Mouse (Mus musculus) megakaryocyte, embryonic 14.5 days (primary cell): ENCODE data around the gene Hmg20b. TPM values are rescaled to one million over a fixed set of nuclear protein-coding genes. Genes with fewer than 3 reads are reported as not detected.
A peak's percentile ranks its signal among the peaks of the same experiment; 100 is the strongest.

ENCODE experiments used
- H3K27me3 ChIP-seq: replicated peaks from 2 replicates; pipeline ENCODE3; 2012; ENCODE audit warnings: inconsistent platforms
- H3K36me3 ChIP-seq: replicated peaks from 2 replicates; pipeline ENCODE3; 2012; ENCODE audit warnings: low read length, inconsistent platforms, mixed read lengths
- H3K4me1 ChIP-seq: 2 replicates; pipeline ENCODE4 v1.6.1; 2012; ENCODE audit warnings: inconsistent platforms
- H3K4me3 ChIP-seq: replicated peaks from 2 replicates; pipeline ENCODE3; 2012; ENCODE audit warnings: moderate library complexity, mild to moderate bottlenecking, inconsistent platforms
- H3K9me3 ChIP-seq: 2 replicates; pipeline ENCODE4 v1.6.1; 2012; ENCODE audit warnings: inconsistent platforms
- FLI1 ChIP-seq: IDR thresholded peaks from 2 replicates; pipeline ENCODE4 v1.6.1; 2012; ENCODE audit warnings: low read length, inconsistent platforms, mixed read lengths
- GATA1 ChIP-seq: IDR thresholded peaks from 3 replicates; pipeline ENCODE4 v1.6.1; 2012; ENCODE audit warnings: mixed read lengths, low read length, inconsistent platforms, borderline replicate concordance
- polyA plus RNA-seq: library from polyadenylated mRNA; stranded (reverse); fragments of >175 nt; gene quantifications from 2 replicates; pipeline ENCODE4 v1.2.3, GENCODE M21; 2012; ENCODE audit warnings: low replicate concordance; ENCODE audit not compliant: insufficient read depth

Hmg20b gene
- polyA plus RNA-seq, 1 experiment = 302 TPM

DNA sequence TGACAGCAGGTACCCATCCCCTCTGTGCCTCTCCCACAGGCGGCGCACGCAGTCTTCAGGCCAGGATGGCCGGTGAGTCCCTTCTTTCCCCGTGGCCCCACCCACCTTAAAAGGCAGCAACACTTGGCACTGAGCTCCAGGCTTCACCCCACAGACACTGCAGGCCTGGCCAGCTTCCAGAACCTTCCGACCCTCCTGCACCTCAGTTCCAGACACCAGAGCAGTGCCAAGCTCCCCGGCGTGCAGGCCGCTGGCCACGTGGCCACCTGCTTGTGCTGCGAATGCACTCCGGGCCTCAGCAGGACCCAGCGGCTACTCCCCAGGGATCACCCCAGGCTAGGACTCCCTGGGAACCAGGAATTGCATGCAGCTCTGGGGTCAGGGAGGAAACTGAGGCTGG, 36.7 kb downstream of the Hmg20b start:
- peaks cover 74% of the 10 kb centered on the region for H3K4me1 ChIP-seq
- H3K4me3 ChIP-seq = no peak overlapping the region
- TF ChIP-seq GATA1 = no peak
- TF ChIP-seq FLI1 = no peak
- H3K36me3 ChIP-seq = peaks cover 100% of the 10 kb centered on the region
- H3K9me3 ChIP-seq = no peaks in the 10 kb centered on the region
- no peaks in the 10 kb centered on the region for H3K27me3 ChIP-seq

DNA sequence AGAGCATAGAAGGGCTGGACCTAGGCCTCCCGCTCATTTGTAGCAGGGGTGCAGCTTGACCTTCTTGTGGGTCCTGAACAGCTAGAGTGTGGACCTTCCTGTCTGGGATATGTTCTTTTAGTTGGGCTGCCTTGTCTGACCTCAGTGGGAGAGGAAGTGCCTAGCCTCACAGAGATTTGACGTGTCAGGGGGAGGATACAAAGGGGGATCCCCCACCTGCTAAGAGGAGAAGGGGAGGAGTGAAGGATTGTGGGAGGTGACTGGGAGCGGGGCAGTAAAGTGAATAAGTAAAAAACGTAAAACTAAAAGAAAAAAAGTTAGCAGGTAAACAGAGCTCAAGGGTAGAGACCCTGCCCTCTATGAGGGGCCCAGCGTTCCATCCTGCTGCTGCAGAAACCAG, 40.7 kb downstream of the Hmg20b start:
- TF ChIP-seq GATA1 (no peak), FLI1 (no peak)
- peaks cover 97% of the 10 kb centered on the region for H3K36me3 ChIP-seq
- no peaks in the 10 kb centered on the region for H3K9me3 ChIP-seq
- H3K4me1 ChIP-seq = peaks cover 64% of the 10 kb centered on the region
- no peak overlapping the region for H3K4me3 ChIP-seq
- H3K27me3 ChIP-seq = no peaks in the 10 kb centered on the region

DNA sequence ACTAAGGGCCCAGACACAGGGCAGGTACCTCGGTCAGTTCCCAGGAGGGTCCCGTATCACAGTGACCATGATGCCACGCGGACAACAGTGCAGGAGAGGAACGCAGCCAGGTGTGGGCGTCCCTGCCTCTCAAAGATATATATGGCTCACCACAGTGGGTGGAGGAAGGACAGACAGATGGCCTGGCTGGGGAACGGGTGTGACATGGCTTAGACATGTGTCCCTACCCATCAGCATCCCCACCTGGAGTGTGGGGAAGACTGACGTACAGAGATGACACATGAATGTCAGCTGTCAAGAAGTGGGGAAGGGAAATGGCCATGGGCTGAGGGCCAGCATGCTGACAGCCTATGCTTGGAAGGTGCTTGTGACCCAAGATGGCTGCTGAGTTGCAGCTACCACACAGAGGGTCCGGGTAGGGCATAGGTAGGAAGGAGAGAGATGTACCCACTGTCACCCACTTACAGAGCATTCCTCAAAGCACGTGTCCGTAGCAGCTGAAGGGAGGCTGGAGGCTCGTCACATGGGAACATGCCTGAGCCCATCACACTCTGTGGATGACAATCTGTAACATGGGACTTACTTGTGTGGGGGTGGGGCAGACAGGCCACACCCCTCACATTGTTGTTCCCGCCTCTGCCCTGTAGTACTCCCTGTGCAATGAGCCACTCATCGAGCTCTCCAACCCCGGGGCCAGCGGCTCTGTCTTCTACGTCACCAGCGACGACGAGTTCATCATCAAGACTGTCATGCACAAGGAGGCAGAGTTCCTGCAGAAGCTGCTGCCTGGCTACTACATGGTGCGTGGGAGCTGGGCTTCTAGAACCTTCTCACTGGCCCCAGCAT, 43.2 kb downstream of the Hmg20b start:
- Histone ChIP-seq H3K4me3 (no peak overlapping the region), H3K27me3 (no peaks in the 10 kb centered on the region), H3K4me1 (peaks cover 70% of the 10 kb centered on the region), H3K36me3 (peaks cover 76% of the 10 kb centered on the region), H3K9me3 (no peaks in the 10 kb centered on the region)
- TF ChIP-seq GATA1 = no peak
- no peak for TF ChIP-seq FLI1

DNA sequence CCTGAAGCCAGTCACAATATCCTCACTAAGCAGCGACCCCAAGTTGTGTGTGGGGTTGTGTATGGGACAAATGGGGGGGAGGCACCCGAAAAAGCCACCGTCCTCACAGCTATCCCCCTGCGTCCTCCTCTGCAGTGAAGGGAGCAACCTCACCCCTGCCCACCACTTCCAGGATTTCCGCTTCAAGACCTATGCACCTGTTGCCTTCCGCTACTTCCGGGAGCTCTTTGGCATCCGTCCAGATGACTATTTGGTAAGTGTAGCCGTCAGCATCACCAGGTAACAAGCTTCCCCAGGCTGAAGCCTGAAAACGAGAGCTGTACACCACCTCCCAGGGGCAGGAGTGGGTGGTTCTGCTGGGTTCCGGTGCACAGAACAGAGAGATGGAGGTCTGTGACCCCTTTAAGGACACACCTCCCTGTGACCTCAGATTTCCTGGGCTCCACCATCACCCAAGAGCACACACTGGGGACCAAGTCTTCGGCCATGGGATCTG, 44.1 kb downstream of the Hmg20b start:
- peaks cover 76% of the 10 kb centered on the region for H3K4me1 ChIP-seq
- TF ChIP-seq GATA1 (no peak), FLI1 (no peak)

DNA sequence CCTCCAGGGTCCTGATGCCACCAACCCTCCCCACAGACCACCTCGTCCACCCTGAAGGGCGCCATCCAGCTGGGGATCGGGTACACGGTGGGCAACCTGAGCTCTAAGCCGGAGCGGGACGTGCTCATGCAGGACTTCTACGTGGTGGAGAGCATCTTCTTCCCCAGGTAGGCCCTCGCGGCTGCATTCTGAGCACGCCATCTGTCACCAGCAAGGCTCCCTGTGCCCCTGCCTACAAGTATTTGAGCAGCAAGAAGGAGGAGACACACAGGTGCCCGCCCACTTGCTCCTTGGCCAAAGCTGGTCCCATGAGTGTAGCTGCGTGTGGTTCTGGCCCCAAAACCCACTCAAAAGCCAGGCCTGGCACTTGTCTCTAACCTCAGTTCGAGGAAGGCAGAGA, 44.6 kb downstream of the Hmg20b start:
- H3K36me3 ChIP-seq = peaks cover 76% of the 10 kb centered on the region
- no peak for TF ChIP-seq FLI1
- no peak for TF ChIP-seq GATA1
- H3K4me1 ChIP-seq = peaks cover 81% of the 10 kb centered on the region
- no peak overlapping the region for H3K4me3 ChIP-seq
- H3K27me3 ChIP-seq = no peaks in the 10 kb centered on the region
- H3K9me3 ChIP-seq = no peaks in the 10 kb centered on the region

More for the DNA sequence above, 44.1 kb downstream of the Hmg20b start:
- Histone ChIP-seq H3K27me3 (no peaks in the 10 kb centered on the region), H3K9me3 (no peaks in the 10 kb centered on the region), H3K36me3 (peaks cover 76% of the 10 kb centered on the region), H3K4me3 (no peak overlapping the region)

DNA sequence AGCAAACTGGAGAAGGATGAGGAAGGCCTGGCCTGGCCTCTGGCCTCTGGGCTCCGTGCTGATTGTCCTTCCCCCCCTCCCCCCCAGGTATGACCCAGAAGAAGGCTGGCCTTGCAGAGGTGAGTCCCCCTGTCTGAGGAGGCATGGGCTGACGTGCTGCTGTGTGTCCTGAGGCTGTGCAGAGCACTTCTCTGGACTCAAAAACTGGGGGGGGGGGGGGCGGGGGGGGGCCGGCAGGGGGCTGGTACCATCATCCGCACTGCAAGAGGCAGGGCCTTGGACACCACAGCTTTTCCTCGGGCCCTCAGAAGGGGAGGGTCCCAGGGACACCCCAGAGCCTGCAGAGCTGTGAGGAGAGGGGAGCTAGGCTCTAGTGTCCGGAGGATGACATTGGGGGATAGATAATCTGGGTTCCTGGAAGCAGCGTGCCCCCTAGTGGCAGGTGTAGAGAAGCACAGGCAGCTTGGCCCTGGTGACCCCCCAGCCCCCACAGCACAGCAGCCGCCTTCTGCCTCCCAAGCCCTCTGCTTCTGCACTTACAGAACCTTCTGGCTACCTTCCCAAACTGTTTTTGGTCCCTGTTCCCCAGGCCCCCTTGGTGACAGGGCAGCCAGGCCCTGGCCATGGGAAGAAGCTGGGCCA, 45.6 kb downstream of the Hmg20b start:
- TF ChIP-seq GATA1 (no peak), FLI1 (no peak)
- Histone ChIP-seq H3K36me3 (peaks cover 76% of the 10 kb centered on the region), H3K27me3 (no peaks in the 10 kb centered on the region), H3K4me1 (peaks cover 87% of the 10 kb centered on the region), H3K4me3 (peak overlapping the region; percentile 67), H3K9me3 (no peaks in the 10 kb centered on the region)

DNA sequence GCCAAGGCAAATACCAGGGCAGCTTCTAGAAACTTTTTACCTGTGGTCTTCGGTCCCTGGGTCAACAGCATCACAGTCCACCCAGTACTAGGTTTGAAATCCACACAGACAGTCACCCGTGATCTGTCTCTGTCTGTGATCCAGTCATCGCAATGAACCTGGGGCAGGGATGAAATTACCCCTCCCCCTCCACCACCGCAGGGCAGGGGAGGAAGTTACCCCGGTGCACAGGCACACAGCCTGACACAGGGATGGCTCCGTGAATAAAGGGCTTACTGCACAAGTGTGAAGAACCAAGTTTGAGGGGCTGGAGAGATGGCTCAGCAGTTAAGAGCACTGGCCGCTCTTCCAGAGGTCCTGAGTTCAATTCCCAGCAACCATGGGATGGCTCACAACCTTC, 46.5 kb downstream of the Hmg20b start:
- TF ChIP-seq FLI1 = no peak
- no peak for TF ChIP-seq GATA1
- no peaks in the 10 kb centered on the region for H3K9me3 ChIP-seq
- no peaks in the 10 kb centered on the region for H3K27me3 ChIP-seq
- H3K36me3 ChIP-seq = peaks cover 75% of the 10 kb centered on the region
- peaks cover 87% of the 10 kb centered on the region for H3K4me1 ChIP-seq
- H3K4me3 ChIP-seq = peak overlapping the region; percentile 93

DNA sequence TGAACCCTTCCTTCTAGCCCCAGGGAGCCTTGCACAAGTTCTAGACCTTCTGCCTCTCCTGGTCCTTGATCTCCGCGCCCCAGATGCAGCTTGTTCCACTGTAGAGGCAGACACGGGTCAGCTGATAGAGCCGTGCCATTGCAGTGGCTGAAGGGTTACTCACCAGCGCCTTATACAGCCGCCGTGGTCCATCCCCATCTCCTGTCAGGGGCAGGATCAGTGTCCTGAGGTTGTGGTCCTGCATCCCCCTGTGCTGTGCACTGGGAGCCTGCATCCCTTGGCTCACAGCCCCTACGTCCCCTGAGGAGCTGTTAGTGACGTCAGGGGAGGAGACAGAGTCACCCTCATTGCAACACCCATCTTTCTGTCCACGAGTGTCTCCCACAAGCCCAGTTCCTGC, 47.0 kb downstream of the Hmg20b start:
- H3K4me1 ChIP-seq = peaks cover 91% of the 10 kb centered on the region
- no peaks in the 10 kb centered on the region for H3K27me3 ChIP-seq
- H3K36me3 ChIP-seq = peaks cover 75% of the 10 kb centered on the region
- TF ChIP-seq FLI1 (no peak), GATA1 (no peak)
- no peaks in the 10 kb centered on the region for H3K9me3 ChIP-seq
- peak overlapping the region; percentile 93 for H3K4me3 ChIP-seq

DNA sequence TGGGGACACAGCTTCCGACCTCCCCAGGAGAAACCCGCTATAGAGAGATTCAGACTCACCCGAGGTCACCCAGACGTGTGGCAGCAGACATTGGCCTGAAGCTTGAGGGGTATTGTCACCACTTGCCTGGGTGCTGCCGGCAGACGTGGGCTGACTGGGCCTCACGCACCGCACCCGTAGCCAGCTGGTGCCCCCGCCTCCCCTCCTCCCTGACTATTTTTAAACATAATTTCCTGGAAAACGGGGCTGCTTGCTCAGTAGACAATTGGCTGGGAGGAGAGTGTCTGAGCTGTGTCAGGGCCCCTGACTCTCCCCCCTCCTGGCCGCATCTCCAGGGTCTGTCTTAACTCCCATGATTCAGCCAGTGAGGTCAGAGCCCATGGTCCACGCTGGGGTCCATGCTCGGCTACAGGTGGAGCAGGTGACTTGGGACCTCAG, 47.5 kb downstream of the Hmg20b start:
- Histone ChIP-seq H3K4me3 (peak overlapping the region; percentile 93), H3K36me3 (peaks cover 71% of the 10 kb centered on the region), H3K27me3 (no peaks in the 10 kb centered on the region), H3K4me1 (peaks cover 95% of the 10 kb centered on the region), H3K9me3 (no peaks in the 10 kb centered on the region)
- TF ChIP-seq GATA1 (no peak), FLI1 (no peak)

DNA sequence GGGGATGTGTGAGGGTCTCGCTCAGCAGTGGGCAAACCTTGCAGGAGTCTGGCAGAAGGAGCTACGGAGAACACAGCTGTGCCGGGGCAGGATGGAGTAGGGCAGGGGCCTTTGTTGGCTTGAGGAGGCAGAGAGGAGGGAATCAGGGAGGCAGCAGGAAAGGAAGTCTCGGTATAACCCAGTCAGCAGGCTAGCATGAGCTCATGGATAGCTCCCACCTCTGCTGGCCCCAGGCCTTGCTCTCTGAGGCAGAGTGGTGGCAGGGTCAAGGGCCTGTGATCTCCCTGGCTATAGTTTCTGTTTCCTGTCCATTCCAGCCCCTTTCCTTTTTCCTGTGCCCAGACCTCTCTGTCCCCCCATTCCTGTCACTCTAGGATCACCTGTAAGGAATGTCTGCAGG, 48.0 kb downstream of the Hmg20b start:
- peaks cover 66% of the 10 kb centered on the region for H3K36me3 ChIP-seq
- H3K4me3 ChIP-seq = peak overlapping the region; percentile 93
- peaks cover 96% of the 10 kb centered on the region for H3K4me1 ChIP-seq
- H3K9me3 ChIP-seq = no peaks in the 10 kb centered on the region
- TF ChIP-seq GATA1 (no peak), FLI1 (no peak)
- no peaks in the 10 kb centered on the region for H3K27me3 ChIP-seq
